Mouse (Mus musculus): ENCODE results near the gene Acod1.

Gene Acod1

GRCm38 (mm10) chr14:103046677-103047076 lies at the start of gene Acod1:
TSS of gene Acod1 (plus strand) at chr14:103046977.
- no peak for DNase-seq

GRCm38 (mm10) chr14:103007737-103008136 lies 39.0 kb upstream of the Acod1 start:
- no peak for DNase-seq

DNA sequence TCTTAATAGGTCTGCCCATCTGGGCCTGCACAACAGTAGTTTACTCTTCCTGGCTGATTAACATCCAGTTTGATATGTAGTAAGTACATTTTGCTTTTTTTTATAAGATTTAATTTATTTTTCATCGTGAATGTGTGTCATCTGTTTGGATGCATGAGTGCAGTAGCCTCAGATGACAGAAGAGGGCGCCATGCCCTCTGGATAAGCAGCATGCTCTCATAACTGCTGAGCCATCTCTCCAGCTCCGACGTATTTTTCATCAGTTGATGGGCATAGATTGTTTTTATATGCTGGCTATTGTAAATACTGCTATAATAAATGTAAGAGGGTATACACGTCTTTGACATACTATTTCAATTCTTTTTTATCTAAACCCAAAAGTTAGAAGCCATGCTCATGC lies 35.0 kb upstream of the Acod1 start:
- DNase-seq: peak in 1 of 2 experiments; percentile 42

- DNase-seq: peak; percentile 37 to 59
Observed at GRCm38 (mm10) chr14:103012563-103013150, 34.1 kb upstream of the Acod1 start.

DNA sequence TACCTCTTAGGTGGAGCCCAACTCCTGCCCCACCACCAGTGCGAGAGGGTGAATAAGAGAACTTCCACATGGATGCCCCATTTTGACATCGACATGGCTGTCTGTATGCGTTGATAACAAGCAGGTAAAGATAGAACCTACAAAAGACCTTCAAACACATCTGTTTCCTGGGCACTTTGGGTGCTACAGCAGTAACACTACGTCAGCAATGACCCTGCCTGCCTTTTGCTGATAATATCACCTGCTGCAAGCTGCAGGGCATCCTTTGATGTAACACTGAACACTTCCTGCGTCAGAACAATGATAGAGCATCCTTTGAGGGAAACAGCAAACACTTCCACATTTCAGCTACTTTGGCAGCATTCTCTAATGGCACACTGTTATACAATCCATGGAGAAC lies 29.8 kb upstream of the Acod1 start:
- no peak for DNase-seq

DNA sequence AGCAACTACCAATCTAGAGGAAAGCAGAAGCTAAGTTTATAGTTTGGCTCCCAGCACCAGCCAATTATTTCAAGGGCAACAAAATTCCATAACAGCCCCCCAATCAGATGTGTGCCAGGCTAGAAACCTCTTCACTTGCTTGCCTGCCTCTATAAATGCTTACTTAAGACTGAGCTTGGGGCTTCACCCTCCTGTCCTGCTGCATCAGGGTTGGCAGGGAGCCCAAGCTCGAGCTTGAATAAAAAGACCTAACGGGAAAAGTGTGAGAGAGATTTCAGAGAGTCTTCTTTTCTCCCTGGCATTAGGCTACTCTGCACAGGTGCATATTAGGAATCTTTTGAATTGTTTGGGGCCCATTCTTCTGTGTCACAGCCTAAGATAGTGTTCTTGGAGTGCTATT lies 26.7 kb upstream of the Acod1 start:
- DNase-seq: no peak

DNA sequence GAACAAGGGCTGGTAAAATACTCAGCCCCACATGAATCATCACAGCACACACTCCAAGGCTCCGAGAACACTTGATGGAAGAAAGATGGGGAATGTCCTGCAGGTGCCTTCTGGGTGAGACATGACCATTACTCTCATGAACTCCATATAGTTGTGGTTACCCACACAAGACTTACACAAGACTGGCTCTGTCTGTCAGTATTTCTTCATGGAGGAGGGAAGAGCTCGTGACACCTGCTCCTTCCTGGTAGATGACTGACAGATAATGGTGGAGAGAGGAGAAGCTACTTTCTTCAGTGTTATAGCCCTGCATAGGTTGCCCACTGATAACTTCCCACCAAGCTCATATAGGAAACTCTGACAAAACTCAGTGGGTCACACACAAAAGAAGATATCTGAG lies 17.6 kb upstream of the Acod1 start:
- no peak for DNase-seq

DNA sequence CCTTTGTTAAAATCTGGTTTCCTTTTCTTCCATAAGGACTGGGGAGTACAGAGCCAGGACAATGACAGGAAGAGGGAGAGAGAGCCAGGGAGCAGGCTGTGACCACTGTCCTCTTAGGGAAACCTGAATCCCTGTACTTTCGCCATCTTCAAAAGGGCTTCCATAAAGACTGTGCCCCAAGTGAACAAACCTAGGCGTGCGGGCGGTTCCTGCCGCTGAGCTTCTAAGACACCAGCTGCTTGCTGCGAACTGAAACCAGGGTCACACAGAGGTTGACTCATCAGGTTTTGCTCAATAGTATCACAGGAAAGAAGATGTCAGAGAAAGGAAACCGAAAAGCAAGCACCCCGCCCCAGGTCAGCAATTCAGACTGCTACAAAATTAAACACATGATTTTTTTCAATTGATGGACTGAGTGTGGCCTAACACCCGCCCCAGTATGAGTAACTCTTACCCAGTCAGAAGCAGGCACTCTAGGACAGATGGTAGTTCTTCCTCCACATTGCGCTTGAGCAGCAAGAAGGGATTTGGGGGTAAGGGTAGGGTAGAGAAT lies 13.4 kb upstream of the Acod1 start:
- DNase-seq: peak; percentile 23 to 32

DNA sequence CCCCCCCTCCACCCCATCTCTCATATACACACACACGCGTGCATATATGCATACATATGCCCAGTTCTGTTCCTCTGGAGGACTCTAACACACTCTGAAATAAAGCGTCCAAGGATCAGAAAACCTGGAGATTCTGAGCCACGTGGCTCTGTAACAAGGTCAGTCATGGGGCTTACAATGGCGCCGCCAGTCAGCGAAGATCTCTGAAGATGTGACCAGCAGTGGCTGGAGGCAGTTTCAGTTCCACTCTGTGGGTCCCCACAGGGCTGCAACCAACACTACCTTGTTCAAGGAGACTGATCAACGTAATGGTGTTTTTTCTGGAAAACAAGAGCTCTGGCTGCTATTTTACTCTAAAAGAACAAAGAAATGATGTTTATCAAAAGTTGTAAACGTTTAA lies 12.7 kb upstream of the Acod1 start:
- peak; percentile 26 to 34 for DNase-seq

DNA sequence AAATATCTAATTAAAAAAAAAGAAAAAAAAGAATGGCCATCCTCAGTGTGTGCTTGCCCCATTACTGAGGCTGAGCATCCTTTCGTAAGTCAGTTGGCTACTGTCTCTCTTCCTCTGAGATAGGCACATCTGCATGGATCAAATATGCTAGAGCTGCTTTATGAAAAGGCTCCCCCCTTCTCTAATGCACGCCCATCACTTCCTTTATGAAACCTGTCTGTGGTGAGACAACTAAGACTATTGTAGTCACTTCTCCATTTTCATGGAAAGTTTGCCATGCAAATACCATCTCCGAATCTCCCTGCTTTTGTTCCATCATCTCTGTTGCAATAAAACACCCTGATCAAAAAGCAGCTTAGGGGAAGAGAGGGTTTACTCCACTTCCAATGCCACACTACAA lies 9.8 kb upstream of the Acod1 start:
- DNase-seq: peak in 1 of 2 experiments; percentile 14

DNA sequence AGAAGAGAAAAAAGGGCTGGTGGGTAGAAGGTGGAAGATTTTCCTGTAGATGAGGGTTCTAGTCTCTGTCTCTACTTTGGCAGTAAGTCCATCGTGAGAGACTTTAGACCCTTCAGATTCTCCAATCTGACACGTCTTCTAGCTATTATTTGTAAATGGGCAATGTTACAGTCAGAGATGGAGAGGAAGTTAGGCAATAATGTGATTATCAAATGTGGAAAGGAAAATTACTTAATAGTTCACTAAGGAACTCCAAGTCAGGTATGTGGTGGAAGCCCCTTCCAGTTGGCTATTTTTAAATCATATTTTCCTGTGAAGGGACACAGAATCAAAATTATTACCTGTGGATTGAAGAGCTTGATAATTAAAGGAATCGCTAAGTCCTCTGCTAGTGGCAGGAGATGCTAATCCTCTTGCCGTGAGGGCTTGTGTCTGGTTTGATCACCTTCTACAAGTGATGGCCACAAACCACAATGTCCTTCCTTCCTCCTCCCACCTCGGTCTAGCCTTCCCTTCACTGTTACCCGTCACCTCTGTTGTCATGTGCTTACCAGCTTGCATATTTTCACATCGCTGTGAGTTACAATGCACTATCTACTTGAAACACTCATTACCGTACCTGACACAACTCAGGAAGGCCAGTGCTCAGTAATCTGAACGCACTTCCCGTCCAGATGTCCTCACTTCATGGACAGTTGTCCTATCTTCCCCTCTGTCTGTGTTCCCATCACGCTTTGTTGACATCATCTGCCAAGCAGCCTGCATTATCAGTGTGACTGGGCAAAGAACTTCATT lies 1.7 kb downstream of the Acod1 start:
- DNase-seq: no peak

GRCm38 (mm10) chr14:103051159-103051769 lies 4.5 kb downstream of the Acod1 start:
- DNase-seq: peak; percentile 77 to 93

- no peak for DNase-seq
Observed at GRCm38 (mm10) chr14:103054731-103055130, 8.0 kb downstream of the Acod1 start.

- no peak for DNase-seq
Observed at GRCm38 (mm10) chr14:103056601-103057000, 9.8 kb downstream of the Acod1 start.

- DNase-seq: no peak
Observed at GRCm38 (mm10) chr14:103058998-103059397, 12.2 kb downstream of the Acod1 start.

DNA sequence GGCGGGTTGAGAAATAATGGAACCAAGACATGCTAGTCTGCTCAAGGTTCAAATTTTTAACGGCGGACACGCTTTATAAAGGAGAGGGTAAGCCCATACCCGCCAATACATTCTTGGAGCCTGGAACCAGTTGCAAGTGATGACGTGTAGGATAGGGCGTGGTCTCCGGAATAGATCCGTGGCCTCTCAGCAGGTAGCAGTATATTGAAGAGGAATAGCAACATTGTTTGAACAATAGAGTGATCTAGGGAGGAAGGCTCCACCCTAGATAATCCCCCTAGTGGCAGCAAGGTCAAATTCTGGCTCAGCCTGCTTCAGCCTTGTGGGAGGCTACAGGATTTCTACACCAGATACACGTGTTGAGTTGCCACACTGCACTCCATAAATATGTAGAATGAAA lies 12.7 kb downstream of the Acod1 start:
- DNase-seq: no peak

DNA sequence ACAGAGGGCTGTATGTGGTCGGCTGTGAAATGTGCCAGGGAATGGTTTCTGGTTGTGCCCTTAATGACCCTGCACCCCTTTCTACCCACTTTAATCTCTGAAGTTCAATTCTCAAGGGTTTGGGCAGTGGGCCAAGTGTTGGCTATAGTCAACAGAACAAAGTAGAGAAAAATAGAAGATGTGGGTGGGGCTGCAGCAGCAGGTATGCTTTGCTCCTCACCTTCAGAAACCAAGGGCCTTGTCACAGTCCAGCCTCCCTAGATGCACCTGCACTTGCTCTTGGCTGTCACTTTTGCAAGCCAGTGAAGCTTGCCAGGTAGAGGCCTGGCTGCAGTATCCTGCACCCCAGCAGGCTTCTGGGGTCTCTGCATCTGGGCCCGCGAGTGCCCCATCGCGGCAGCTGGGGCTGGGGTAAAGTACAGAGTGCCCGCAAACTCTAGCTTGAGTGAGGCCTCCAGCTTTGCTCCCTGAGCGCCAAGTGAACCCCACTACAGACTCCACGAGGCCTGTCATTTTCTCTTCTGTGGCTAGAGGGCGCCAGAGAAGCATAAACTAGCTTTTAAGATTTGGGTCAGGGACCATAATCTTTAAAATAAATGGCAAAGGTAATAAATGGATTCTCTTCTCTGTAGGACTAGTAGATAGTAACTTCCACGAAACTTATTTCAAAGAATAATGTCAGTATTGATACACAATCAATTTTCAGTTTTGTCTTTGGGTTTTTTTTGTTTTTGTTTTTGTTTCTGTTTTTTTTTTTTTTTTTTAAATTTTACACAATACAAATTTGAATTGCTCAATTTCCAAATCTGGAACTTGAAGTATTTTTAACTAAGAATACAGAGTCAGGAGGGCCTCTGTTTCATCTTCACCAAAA lies 18.8 kb downstream of the Acod1 start:
- peak; percentile 54 to 83 for DNase-seq

GRCm38 (mm10) chr14:103069465-103069863 lies 22.7 kb downstream of the Acod1 start:
- no peak for DNase-seq

DNA sequence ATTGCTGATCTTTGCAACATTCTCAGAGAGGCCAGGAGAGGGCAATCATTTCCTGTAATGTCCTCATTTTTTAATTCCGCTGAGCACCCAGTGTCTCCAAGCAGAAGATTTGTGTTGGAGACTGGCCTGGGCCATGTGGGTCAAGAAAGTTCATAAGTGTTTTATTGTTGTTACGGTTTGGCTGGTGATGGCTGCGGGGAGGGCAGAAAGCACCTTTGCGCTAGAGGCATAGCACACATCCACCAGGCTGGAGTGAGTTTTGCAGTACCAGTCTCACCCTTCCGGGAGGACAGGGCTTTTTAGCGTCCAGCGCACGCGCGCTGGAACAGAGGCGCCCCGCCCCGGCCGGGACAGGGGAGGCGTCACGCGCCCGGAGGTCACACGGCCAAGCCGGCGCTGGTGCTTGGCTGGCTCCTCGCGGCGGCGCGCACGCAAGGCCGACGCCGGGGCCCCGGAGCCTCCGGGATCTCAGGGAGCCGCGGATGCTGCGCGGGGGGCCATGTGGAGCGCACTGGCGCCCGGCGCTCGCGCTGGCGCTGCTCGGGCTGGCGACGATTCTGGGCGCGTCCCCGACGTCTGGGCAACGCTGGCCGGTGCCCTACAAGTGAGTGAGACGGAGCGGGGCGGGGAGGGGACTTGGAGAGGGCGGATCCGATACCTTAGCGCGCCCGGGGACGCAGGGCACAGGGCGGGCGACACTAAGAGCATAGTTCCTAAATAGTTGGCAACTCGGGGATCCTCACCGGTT lies 23.3 kb downstream of the Acod1 start, which contains the start of gene Cln5:
Cln5 (plus strand) TSS at position 353 of the 748 bp plus-strand sequence.
- peak; percentile 92 to 93 for DNase-seq

DNA sequence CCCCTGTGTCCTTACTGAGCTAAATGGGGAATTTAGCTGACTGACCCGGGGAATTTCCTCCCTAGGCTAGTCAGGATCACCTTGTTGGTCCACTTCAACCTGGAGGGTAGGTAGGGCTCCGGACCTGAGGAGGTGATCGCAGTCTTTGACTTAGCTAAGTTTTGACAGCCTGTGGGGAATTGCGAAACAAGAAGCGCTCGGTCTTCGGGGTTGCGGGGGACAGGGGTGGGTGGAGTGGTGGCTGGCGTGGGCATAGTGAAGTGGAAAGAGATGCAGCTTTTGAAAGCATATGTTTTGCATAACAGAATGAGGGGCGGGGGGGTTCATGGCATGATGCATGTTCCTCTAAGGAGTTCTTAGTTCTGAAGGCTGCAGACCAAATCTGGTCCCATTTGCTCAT lies 24.0 kb downstream of the Acod1 start:
- DNase-seq: peak; percentile 22 to 27

GRCm38 (mm10) chr14:103071471-103071870 lies 24.7 kb downstream of the Acod1 start:
- no peak for DNase-seq

GRCm38 (mm10) chr14:103072731-103073130 lies 26.0 kb downstream of the Acod1 start:
- DNase-seq: no peak

Data from spleen, adult 18-20 months (tissue).